8 mouse cellular contexts compared by ENCODE assay signal in the genomic region with DNA sequence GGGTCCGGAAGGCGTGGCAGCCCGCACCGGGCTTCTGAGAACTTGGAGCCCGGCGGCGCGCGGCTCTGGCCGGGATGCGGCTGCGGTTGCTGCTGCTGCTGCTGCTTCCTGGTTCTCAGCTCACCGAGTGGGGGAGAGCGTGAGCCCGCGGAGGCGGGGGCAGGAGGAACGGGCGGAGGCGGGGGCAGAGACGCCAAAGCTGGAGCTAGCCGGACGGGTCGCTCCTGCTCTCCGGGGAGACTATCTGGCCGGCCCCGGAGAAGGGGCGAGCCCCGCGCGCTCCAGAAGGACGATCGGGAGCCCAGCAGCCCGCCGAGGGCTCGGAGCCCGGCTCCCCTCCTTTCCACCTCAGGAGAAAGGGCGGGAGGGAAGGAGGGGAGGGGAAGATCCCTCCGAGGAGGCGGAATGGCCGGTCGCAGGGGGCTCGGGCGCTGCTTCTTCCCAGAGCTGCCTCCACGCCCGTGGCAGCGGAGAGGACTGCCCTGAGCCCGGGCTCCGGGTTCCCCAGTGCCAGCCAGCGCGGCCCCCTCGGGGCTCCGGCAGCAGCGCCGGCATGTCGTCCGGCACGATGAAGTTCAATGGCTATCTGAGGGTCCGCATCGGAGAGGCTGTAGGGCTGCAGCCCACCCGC. TPM values are rescaled to one million over a fixed set of nuclear protein-coding genes. Genes with fewer than 3 reads are reported as not detected.
DNase-seq lines count a peak whose midpoint lies in the region; ATAC-seq lines count a peak whose summit lies in the region.

A gene (plus strand): TSS at position 187 of the 631 bp plus-strand sequence.

- H3K27me3 ChIP-seq in hindbrain, embryonic 15.5 days: peaks cover 11% of the 10 kb centered on the region; the same call in 1 of the 2 replicates

- H3K36me3 ChIP-seq in hindbrain, embryonic 15.5 days: no peaks in the 10 kb centered on the region

- H3K4me2 ChIP-seq in hindbrain, embryonic 15.5 days: peak within 1 kb of the TSS; percentile 90

- H3K9me3 ChIP-seq in hindbrain, embryonic 15.5 days: no peaks in the 10 kb centered on the region

- ATAC-seq in hindbrain, embryonic 15.5 days (ENCODE audit: low FRiP score, low read depth): peak; percentile 93

- H3K27ac ChIP-seq in hindbrain, embryonic 15.5 days (replicated peaks): peak within 1 kb of the TSS; percentile 66

- peak; percentile 72 for DNase-seq in ES-CJ7 (ENCODE audit: low read depth, low spot score)
- peak; percentile 35 to 60 for DNase-seq in cerebellum, postnatal 25 days
- DNase-seq in gastrocnemius, adult 8-10 months (ENCODE audit: low spot score in 2 of 2): peak; percentile 55 to 60
- peak; percentile 50 to 57 for DNase-seq in left cerebral cortex, adult 18-20 months (ENCODE audit: low spot score in 2 of 2)
- peak; percentile 91 for DNase-seq in lung, postnatal 36 days
- DNase-seq in ovary, postnatal 36 days (ENCODE audit: low spot score): peak; percentile 84
- DNase-seq in thymus, postnatal 14 days: peak; percentile 94

- H3K4me1 ChIP-seq in hindbrain, embryonic 15.5 days (replicated peaks): peaks cover 20% of the 10 kb centered on the region

- under 1% methylated on average over 53 of the region's 61 CpGs for WGBS in hindbrain, embryonic 15.5 days

- H3K4me3 ChIP-seq in hindbrain, embryonic 15.5 days: peak within 1 kb of the TSS; percentile 82

- peak within 1 kb of the TSS; percentile 75 for H3K9ac ChIP-seq in hindbrain, embryonic 15.5 days

RNA-seq across cellular contexts. Expression of the gene that starts here (rescaled TPM):
- 1 to 10 TPM; 4.3 to 5.8 (median 4.9) TPM for total RNA-seq in gastrocnemius, adult 8-10 months (2022)
- 7.8 and 8.6 TPM in 2 replicates for polyA plus RNA-seq in hindbrain, embryonic 15.5 days (2015; fragmentation: Nextera tagmentation; extraction: Ambion mirVana)
- 1 to 10 TPM; 4.8 to 5.6 TPM for total RNA-seq in left cerebral cortex, adult 18-20 months (2021)

Comparison
In these comparisons a context has a peak if more than half of its experiments do, and no peak if none do; other contexts are left out.
1. Peak in every context shown above with its lines: DNase-seq, ATAC-seq, H3K4me3 ChIP-seq and H3K27ac ChIP-seq.